Mouse (Mus musculus) G1E (cell line): ENCODE data around the gene Slc48a1.

Source experiments
- CTCF ChIP-seq: IDR thresholded peaks from 2 replicates; pipeline ENCODE4 v1.5.1; 2012; ENCODE audit warnings: low read depth, low read length, inconsistent platforms, mixed read lengths
- POLR2AphosphoS5 ChIP-seq: IDR thresholded peaks from 2 replicates; pipeline ENCODE4 v1.6.1; 2012; ENCODE audit warnings: low read depth, low read length, inconsistent platforms; ENCODE audit not compliant: insufficient replicate concordance

- TF ChIP-seq CTCF (no peak), POLR2AphosphoS5 (no peak)
These were observed 35.7 kb upstream of the Slc48a1 start for GRCm38 (mm10) chr15:97742600-97742999.
